Mouse (Mus musculus): Measurements from ENCODE around the gene Tmem270.
A peak's percentile ranks its signal among the peaks of the same experiment; 100 is the strongest.

GRCm38 (mm10) chr5:134892717-134893116 is 13.8 kb downstream of the Tmem270 start:
- TF ChIP-seq EP300 (IDR thresholded peaks at IDR 0.05) = no peak
- peak; percentile 38 for TF ChIP-seq CTCF (IDR thresholded peaks at IDR 0.05)
